Mouse (Mus musculus): Measurements from ENCODE around the gene Dpm2. TPM values are rescaled to one million over a fixed set of nuclear protein-coding genes. Genes with fewer than 3 reads are reported as not detected.

The Dpm2 gene
- polyA plus RNA-seq (2012; rRNA removed; ENCODE audit: low replicate concordance), result 162 and 185 TPM in 2 replicates

DNA sequence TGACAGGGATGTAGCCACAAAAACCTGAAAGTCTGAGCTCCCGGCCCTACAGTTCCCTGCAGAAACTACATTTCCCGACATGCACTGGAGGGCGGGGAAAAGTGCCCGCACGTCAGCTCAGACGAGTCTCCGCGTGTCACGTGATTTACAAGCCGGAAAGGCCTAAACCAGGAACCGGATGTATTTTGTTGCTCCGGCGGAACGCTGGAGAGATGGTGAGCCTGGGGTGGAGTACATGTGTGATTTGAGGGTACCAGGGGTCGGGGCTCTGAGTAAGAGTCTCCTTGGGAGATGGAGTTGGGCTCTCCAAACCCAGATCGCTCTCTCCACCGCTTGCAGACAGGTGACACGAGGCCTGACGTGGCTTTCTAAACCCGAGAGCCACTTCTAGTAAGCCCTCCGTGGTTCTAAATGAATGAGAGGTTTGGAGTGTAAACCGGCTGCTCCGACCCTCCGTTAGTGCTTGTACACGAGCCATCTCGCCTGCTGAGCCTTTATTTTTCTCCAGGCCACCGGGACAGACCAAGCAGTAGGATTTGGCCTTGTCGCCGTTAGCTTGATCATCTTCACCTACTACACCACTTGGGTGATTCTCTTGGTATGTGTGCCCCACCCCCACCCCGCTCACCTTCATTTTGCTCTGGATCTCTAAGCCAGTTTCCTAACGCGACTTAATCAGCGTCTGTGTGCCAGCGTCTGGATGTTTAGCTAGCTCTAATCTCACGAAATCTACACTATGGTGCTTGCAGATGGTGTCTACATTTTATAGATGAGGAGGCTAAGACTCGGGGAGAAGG, at the start of gene Dpm2:
TSS of gene Dpm2 (plus strand) at position 161 of the 797 bp plus-strand sequence.

DNA sequence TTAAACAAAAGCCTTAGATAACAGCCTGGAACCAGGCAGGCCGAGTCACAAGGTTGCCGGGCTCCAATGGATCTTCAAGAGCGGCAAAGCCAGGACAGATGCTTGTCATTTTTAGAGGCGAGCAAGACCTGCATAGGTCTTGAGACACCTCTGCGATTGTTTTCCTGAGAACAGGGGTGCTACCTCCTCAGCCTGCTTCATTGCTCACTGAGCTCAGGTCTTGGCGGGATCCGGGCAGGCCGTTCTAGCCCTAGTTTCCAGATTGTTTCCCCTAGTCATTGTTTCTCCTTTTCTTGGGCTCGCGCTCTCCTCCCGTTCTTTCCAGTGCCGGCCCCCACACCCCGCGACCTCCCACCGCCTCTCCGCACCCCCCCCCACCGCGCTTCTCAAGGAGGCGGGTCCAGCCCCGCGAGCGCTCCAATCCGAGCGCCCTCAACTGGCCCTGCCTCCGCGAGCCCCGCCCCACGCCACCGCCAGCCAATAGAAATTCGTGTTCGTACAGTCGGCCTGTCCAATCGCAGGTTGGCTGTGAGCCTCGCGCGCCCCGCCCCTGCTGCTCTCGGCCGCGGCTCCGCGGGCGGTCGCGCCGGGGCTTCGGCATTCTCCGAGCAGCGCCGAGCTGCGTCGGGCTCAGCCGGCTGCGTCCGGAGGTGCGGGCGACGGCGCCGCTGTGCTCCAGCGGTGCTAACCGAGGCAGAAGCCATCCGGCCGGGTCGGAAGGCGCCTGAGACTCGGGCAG, 35.8 kb upstream of the Dpm2 start, which contains the start of gene Fam102a:
TSS of gene Fam102a (plus strand) at position 600 of the 739 bp plus-strand sequence.

DNA sequence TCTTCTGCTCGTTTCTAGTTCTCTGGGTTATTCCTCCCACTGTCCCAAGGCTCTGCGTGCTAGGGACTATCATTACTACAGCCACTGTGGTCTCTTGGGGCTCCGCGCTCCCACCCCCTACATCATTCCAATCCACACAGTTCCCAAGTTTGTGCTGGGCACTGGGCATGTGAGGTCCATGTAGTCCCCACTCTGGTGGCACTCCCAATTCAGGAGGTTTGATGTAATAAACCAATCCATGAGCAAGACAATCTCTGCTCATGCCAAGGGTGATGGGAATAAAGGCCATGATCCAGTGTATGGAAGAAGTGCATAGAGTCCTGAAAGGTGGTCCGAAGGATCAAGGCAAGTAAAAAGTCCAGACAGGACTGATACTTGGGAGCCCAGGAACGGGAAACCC, 3.8 kb downstream of the Dpm2 start, which contains the start of gene Pip5kl1:
TSS of gene Pip5kl1 (plus strand) at position 301 of the 400 bp plus-strand sequence.

DNA sequence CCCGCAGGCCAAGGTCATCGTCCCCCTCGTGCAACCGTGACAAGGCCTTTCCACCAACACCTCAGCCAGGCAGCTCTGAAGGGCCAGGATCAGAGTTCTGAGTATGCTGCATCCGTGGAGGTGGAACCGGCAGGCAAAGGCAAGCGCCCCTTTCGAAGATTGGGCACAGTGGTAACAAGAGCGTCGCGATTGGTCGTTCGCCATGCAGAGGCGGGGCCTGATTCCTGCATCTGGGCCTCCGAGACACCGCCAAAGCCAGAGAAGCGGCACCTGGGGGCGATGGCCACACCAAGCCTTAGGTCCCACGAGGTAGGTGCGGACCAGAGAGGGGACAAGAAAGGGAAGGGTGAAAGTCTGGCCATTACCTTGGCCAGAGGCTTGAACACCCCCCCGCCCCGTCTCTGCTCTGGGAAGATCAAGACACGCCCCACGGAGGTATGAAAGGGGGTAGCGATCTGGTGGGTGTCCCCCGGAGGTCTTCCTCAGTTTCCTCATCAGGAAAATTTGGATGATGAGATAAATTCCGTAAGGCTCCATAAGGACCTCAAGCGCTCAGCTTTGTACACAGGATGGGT, 5.0 kb downstream of the Dpm2 start, which contains the start of gene 9430097D07Rik:
TSS of gene 9430097D07Rik (minus strand) at position 99 of the 575 bp plus-strand sequence.

DNA sequence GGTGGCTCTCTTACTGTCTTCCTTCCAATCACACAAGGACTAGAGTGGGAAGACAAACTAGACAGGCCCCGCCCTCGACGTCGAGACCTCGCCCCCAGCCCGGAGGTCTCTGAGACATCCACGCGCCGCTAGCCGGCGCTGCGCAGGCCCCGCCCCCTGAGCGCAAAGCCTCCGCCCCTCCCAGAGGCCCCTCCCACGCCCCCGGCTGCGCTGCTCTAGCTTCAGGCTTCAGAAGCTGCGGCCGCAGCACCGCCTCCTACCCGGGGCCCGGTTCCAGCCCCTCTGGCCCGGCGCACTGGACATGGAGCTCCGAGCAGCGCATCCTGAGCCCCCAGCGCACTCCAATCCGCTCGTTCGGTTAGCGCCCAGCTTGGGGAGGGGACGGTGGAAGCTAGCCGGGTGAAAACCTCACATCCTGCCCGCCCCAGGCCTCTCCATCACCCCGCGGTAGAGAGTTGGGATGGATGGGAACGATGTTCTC, 16.3 kb downstream of the Dpm2 start, which contains the start of gene St6galnac4:
TSS of gene St6galnac4 (plus strand) at position 225 of the 481 bp plus-strand sequence.

DNA sequence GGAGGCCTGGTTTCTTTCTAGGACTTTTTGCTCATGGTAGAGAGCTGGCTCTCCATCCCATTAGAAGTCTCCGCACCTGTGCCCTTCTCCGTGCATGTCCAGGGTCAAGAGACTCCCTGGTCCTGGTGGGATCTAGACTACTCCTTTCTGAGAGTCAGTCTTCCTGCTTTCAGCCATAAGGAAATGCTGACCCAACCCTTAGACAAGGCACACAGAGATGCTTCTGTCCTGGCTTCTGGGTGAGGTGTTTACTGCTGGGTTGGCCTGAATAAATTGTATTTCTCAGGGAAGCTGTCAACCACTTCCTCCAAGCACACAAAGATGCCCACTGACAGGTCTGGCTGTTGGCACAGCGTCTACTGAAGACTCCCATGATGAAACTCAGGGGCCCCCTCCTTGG, 28.8 kb downstream of the Dpm2 start, which contains the start of gene St6galnac6:
TSS of gene St6galnac6 (plus strand) at position 301 of the 400 bp plus-strand sequence.

DNA sequence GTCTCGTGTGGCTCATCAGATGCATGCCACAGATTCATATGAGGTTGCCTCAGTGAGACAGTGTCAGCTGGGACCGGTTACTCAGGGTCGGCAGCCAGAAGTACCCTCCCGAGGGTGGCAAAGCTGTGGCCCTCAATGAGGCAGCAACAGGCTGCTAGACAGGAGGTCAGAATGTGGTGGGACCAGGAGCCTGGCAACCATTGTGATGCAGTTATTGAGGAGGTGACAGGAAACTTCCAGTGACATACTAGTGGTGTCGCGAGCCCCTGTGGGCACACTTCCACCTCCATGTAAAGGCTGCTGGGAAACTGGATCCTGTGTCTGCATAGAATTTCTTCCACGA, 50.8 kb downstream of the Dpm2 start, which contains the start of gene Ak1:
TSS of gene Ak1 (plus strand) at position 242 of the 343 bp plus-strand sequence.

Other genes starting within 250 kb of the Dpm2 start
- gene Ciz1, start 218.5 kb upstream of the Dpm2 start, polyA plus RNA-seq (2012; rRNA removed; ENCODE audit: low replicate concordance), result 143 and 268 TPM in 2 replicates
- 103 and 122 TPM in 2 replicates for gene Dnm1, start 217.5 kb upstream of the Dpm2 start, polyA plus RNA-seq (2012; rRNA removed; ENCODE audit: low replicate concordance)
- 234 and 382 TPM in 2 replicates for gene 1110008P14Rik, start 188.9 kb upstream of the Dpm2 start, polyA plus RNA-seq (2012; rRNA removed; ENCODE audit: low replicate concordance)
- 10.4 and 44.7 TPM in 2 replicates for gene Lcn2, start 182.6 kb upstream of the Dpm2 start, polyA plus RNA-seq (2012; rRNA removed; ENCODE audit: low replicate concordance)
- 66.6 and 71.5 TPM in 2 replicates for gene Ptges2, start 175.0 kb upstream of the Dpm2 start, polyA plus RNA-seq (2012; rRNA removed; ENCODE audit: low replicate concordance)
- gene Naif1, start 120.4 kb upstream of the Dpm2 start, polyA plus RNA-seq (2012; rRNA removed; ENCODE audit: low replicate concordance), result 5.9 and 6.3 TPM in 2 replicates
- gene Slc25a25, start 119.4 kb upstream of the Dpm2 start, polyA plus RNA-seq (2012; rRNA removed; ENCODE audit: low replicate concordance), result 28.3 and 41.7 TPM in 2 replicates
- gene Fam102a, start 35.5 kb upstream of the Dpm2 start, polyA plus RNA-seq (2012; rRNA removed; ENCODE audit: low replicate concordance), result 12.0 and 27.3 TPM in 2 replicates
- gene Pip5kl1, start 3.9 kb downstream of the Dpm2 start, polyA plus RNA-seq (2012; rRNA removed; ENCODE audit: low replicate concordance), result not detected in 2 replicates
- gene 9430097D07Rik, start 4.8 kb downstream of the Dpm2 start, polyA plus RNA-seq (2012; rRNA removed; ENCODE audit: low replicate concordance), result not detected in 2 replicates
- 22.6 and 43.4 TPM in 2 replicates for gene St6galnac4, start 16.2 kb downstream of the Dpm2 start, polyA plus RNA-seq (2012; rRNA removed; ENCODE audit: low replicate concordance)
- 50.7 and 103 TPM in 2 replicates for gene St6galnac6, start 28.9 kb downstream of the Dpm2 start, polyA plus RNA-seq (2012; rRNA removed; ENCODE audit: low replicate concordance)
- gene Ak1, start 50.9 kb downstream of the Dpm2 start, polyA plus RNA-seq (2012; rRNA removed; ENCODE audit: low replicate concordance), result 30.5 and 36.0 TPM in 2 replicates
- gene Eng, start 75.7 kb downstream of the Dpm2 start, polyA plus RNA-seq (2012; rRNA removed; ENCODE audit: low replicate concordance), result 204 and 298 TPM in 2 replicates
- gene Fpgs, start 133.3 kb downstream of the Dpm2 start, polyA plus RNA-seq (2012; rRNA removed; ENCODE audit: low replicate concordance), result 28.4 and 91.8 TPM in 2 replicates
- 130 and 164 TPM in 2 replicates for gene Cdk9, start 142.2 kb downstream of the Dpm2 start, polyA plus RNA-seq (2012; rRNA removed; ENCODE audit: low replicate concordance)
- 43.4 and 100 TPM in 2 replicates for gene Sh2d3c, start 150.2 kb downstream of the Dpm2 start, polyA plus RNA-seq (2012; rRNA removed; ENCODE audit: low replicate concordance)
- gene 6330409D20Rik, start 170.2 kb downstream of the Dpm2 start, polyA plus RNA-seq (2012; rRNA removed; ENCODE audit: low replicate concordance), result 0.17 TPM in 1 of 2 replicates, not detected in the other
- 56.9 and 93.4 TPM in 2 replicates for gene Tor2a, start 186.4 kb downstream of the Dpm2 start, polyA plus RNA-seq (2012; rRNA removed; ENCODE audit: low replicate concordance)
- 0.39 and 1.1 TPM in 2 replicates for gene Ttc16, start 204.8 kb downstream of the Dpm2 start, polyA plus RNA-seq (2012; rRNA removed; ENCODE audit: low replicate concordance)
- 8.3 and 13.3 TPM in 2 replicates for gene Ptrh1, start 204.9 kb downstream of the Dpm2 start, polyA plus RNA-seq (2012; rRNA removed; ENCODE audit: low replicate concordance)
- gene Cfap157, start 213.6 kb downstream of the Dpm2 start, polyA plus RNA-seq (2012; rRNA removed; ENCODE audit: low replicate concordance), result 0.06 and 0.13 TPM in 2 replicates

Measured in subcutaneous adipose tissue, adult 2 months (tissue).